Mouse (Mus musculus): ENCODE results near the gene Fcrlb.

DNA sequence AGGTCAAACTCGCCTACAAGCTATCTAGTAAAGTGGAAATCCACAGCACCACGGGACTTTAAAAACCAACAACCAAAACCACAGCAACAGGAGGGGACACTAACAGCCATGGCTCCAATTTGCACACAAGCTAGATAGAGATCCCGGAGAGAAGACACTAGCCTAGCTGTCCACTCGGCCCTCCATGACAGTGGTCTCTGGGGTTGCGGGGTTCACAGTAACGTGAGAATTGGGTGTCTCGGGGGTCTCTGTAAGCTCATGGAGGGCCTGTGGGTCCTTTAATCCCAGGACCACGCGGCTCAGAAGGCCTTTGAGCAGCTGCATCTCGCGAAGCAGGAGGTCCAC, 5.7 kb downstream of the Fcrlb start:
- no peak for TF ChIP-seq CTCF (IDR thresholded peaks at IDR 0.05; ENCODE audit: low read depth)
- no peak for TF ChIP-seq EP300 (IDR thresholded peaks at IDR 0.05; ENCODE audit: low read depth)

Measured in heart, postnatal 0 days (tissue).